Mouse (Mus musculus) heart, embryonic 13.5 days (tissue): Measurements from ENCODE around the gene Atf5. TPM values are rescaled to one million over a fixed set of nuclear protein-coding genes. Genes with fewer than 3 reads are reported as not detected.

Experiments
- ATAC-seq: fragments of 200-750 bp; cut with Nextera tagmentation; 2 replicates; pipeline ENCODE4 v1.8.0; 2017; ENCODE audit warnings: moderate TSS enrichment; ENCODE audit not compliant: insufficient number of reproducible peaks, low FRiP score, low TSS enrichment; ENCODE audit errors: extremely low read depth
- H3K27ac ChIP-seq: fragments of 300-500 bp; sonication (generic); replicated peaks from 2 replicates; pipeline ENCODE4 v1.5.1; 2015; ENCODE audit warnings: moderate library complexity, mild to moderate bottlenecking, inconsistent platforms
- H3K27me3 ChIP-seq: fragments of 300-500 bp; sonication (generic); replicated peaks from 2 replicates; pipeline ENCODE4 v1.6.1; 2015; ENCODE audit warnings: mild to moderate bottlenecking, inconsistent platforms
- H3K36me3 ChIP-seq: fragments of 300-500 bp; sonication (generic); 2 replicates; pipeline ENCODE4 v1.6.1; 2015; ENCODE audit warnings: mild to moderate bottlenecking, inconsistent platforms
- H3K4me1 ChIP-seq: fragments of 300-500 bp; sonication (generic); 2 replicates; pipeline ENCODE4 v1.6.1; 2015; ENCODE audit warnings: inconsistent platforms
- H3K4me2 ChIP-seq: fragments of 300-500 bp; sonication (generic); 2 replicates; pipeline ENCODE4 v1.6.1; 2015; ENCODE audit warnings: inconsistent platforms, mild to moderate bottlenecking, moderate library complexity
- H3K4me3 ChIP-seq: fragments of 300-500 bp; sonication (generic); 2 replicates; pipeline ENCODE4 v1.5.1; 2015; ENCODE audit warnings: moderate library complexity, mild to moderate bottlenecking, inconsistent platforms
- H3K9ac ChIP-seq: fragments of 300-500 bp; sonication (generic); 2 replicates; pipeline ENCODE4 v1.6.1; 2015; ENCODE audit warnings: inconsistent platforms, mild to moderate bottlenecking, moderate library complexity
- H3K9me3 ChIP-seq: fragments of 300-500 bp; sonication (generic); 2 replicates; pipeline ENCODE4 v1.6.1; 2016; ENCODE audit warnings: inconsistent platforms
- WGBS: fragments of 180-500 bp; shearing (Covaris S2); methylation state at CpG from one replicate; pipeline ENCODE4 v1.1.7; 2015; ENCODE audit warnings: mixed read lengths; 5-methylcytosine and 5-hydroxymethylcytosine counted together
- polyA plus RNA-seq: library from polyadenylated mRNA; unstranded; fragments of >200 nt; fragmentation: Nextera tagmentation; extraction: Ambion mirVana; gene quantifications from 2 replicates; pipeline ENCODE4 v1.2.1, GENCODE M21; 2015

The Atf5 gene
- polyA plus RNA-seq, 1 experiment from 2014 or later, result 2.4 TPM

GRCm38 (mm10) chr7:44819391-44819790 is 2.9 kb upstream of the Atf5 start:
- H3K4me2 ChIP-seq, result peak overlapping the region; percentile 86
- WGBS, result 84% methylated on average over 2 of the region's 2 CpGs

DNA sequence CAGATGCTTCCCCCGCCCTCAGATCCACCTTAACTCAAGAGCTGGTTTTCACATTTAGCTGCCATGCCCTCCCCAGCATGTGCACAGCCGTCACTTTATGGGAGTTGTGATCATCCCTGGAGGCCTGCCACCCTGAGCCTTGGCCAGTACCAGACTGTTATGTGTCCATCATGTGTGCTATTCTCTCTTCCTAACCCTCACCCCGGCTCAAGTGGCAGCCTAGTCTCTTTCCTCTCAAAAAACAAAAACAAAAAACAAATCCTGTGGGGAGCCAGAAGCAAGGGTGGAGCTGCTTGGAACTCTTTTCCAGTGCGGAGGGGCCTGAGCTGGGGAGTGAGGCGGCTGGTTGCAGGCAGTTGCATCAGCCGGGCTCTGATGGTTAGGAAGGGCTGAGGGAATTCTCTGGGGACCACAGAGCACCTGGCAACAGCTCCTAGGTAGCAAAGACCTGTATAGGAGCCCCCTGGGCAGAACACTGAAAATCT is 2.3 kb upstream of the Atf5 start:
- no peak for ATAC-seq

More at GRCm38 (mm10) chr7:44819391-44819790, 2.9 kb upstream of the Atf5 start:
- H3K27me3 ChIP-seq, result no peaks in the 10 kb centered on the region
- H3K9ac ChIP-seq, result peak overlapping the region; percentile 98
- peak overlapping the region; percentile 90 for H3K4me3 ChIP-seq
- peak overlapping the region; percentile 34; the same call in 1 of the 2 replicates for H3K27ac ChIP-seq
- peaks cover 77% of the 10 kb centered on the region for H3K4me1 ChIP-seq
- peaks cover 7% of the 10 kb centered on the region; the same call in 1 of the 2 replicates for H3K36me3 ChIP-seq
- ATAC-seq, result no peak
- H3K9me3 ChIP-seq, result no peaks in the 10 kb centered on the region

DNA sequence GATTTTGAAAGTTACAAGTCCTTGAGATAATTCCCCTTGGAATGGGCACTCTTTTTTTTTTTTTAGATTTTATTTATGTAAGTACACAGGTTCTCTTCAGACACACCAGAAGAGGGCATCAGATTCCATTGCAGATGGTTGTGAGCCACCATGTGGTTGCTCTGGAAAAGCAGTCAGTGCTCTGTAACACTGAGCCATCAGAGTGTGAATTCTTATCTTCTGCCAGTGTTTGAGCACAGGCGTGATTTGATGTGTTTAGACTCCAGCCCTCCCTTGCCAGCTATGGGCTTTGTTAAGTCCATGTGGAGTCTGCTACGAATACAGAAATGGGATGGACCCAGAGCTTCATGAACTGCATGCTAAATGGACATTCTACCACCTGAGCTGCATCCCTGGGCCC is 1.7 kb upstream of the Atf5 start:
- H3K4me2 ChIP-seq, result peak overlapping the region; percentile 86
- peak overlapping the region; percentile 90 for H3K4me3 ChIP-seq
- peak overlapping the region; percentile 98 for H3K9ac ChIP-seq
- peaks cover 65% of the 10 kb centered on the region for H3K4me1 ChIP-seq
- ATAC-seq, result no peak
- 13% methylated on average over 2 of the region's 2 CpGs for WGBS
- H3K27ac ChIP-seq, result peak overlapping the region; percentile 99
- H3K36me3 ChIP-seq, result peaks cover 16% of the 10 kb centered on the region
- no peaks in the 10 kb centered on the region for H3K27me3 ChIP-seq
- H3K9me3 ChIP-seq, result no peaks in the 10 kb centered on the region

More for the DNA sequence above, 2.3 kb upstream of the Atf5 start:
- no peaks in the 10 kb centered on the region for H3K27me3 ChIP-seq
- WGBS, result 40% methylated on average over 6 of the region's 6 CpGs
- H3K4me2 ChIP-seq, result peak overlapping the region; percentile 86
- H3K27ac ChIP-seq, result peak overlapping the region; percentile 34
- no peaks in the 10 kb centered on the region for H3K9me3 ChIP-seq
- peak overlapping the region; percentile 90 for H3K4me3 ChIP-seq
- peaks cover 71% of the 10 kb centered on the region for H3K4me1 ChIP-seq
- H3K9ac ChIP-seq, result peak overlapping the region; percentile 98
- H3K36me3 ChIP-seq, result peaks cover 11% of the 10 kb centered on the region

GRCm38 (mm10) chr7:44817441-44817840 is 983 bp upstream of the Atf5 start:
- H3K4me1 ChIP-seq, result peaks cover 59% of the 10 kb centered on the region
- 16% methylated on average over 3 of the region's 3 CpGs for WGBS
- H3K4me2 ChIP-seq, result peak overlapping the region; percentile 86
- H3K36me3 ChIP-seq, result peaks cover 22% of the 10 kb centered on the region
- H3K27me3 ChIP-seq, result no peaks in the 10 kb centered on the region
- ATAC-seq, result no peak
- H3K9ac ChIP-seq, result peak overlapping the region; percentile 98
- H3K9me3 ChIP-seq, result no peaks in the 10 kb centered on the region
- H3K27ac ChIP-seq, result peak overlapping the region; percentile 99
- H3K4me3 ChIP-seq, result peak overlapping the region; percentile 90

- peaks cover 47% of the 10 kb centered on the region for H3K4me1 ChIP-seq
- H3K9me3 ChIP-seq, result no peaks in the 10 kb centered on the region
- peak within 1 kb of the TSS; percentile 86 for H3K4me2 ChIP-seq
- under 1% methylated on average over 62 of the region's 62 CpGs for WGBS
- H3K9ac ChIP-seq, result peak within 1 kb of the TSS; percentile 98
- peak within 1 kb of the TSS; percentile 99 for H3K27ac ChIP-seq
- ATAC-seq, result peak; percentile 84
- peak within 1 kb of the TSS; percentile 90 for H3K4me3 ChIP-seq
- peaks cover 35% of the 10 kb centered on the region for H3K36me3 ChIP-seq
- no peaks in the 10 kb centered on the region for H3K27me3 ChIP-seq
These were observed 563 bp downstream of the Atf5 start, which contains the start of the genes Nup62 and Il4i1 for GRCm38 (mm10) chr7:44815721-44816469. Nup62 (plus strand) TSS chr7:44816088. Il4i1 (plus strand) TSS chr7:44816387.

GRCm38 (mm10) chr7:44814952-44815553 is 1.4 kb downstream of the Atf5 start:
- Histone ChIP-seq H3K9me3 (no peaks in the 10 kb centered on the region), H3K27me3 (no peaks in the 10 kb centered on the region), H3K27ac (peak overlapping the region; percentile 99), H3K9ac (peak overlapping the region; percentile 69), H3K36me3 (peaks cover 38% of the 10 kb centered on the region), H3K4me3 (peak overlapping the region; percentile 90), H3K4me2 (peak overlapping the region; percentile 86), H3K4me1 (peaks cover 39% of the 10 kb centered on the region)
- 24% methylated on average over 14 of the region's 14 CpGs for WGBS
- ATAC-seq, result no peak

DNA sequence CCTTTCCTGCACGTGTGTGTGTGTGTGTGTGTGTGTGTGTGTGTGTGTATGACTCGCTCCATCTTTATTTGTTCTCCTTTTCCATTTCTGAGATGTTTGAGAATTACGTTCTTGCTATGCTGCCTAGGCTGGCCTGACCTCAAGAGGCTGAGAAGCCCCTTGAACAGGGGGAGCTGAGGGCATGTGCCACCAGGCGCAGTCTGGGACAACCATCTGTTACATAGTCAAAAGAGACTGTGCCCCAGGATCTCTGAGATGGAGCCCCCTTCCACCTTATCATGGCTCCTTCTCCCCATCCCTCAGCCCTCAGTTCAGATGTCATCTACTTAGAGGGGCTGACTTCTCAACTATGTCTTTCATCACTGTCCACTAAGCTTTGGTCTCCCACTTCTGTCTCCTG is 2.0 kb downstream of the Atf5 start:
- Histone ChIP-seq H3K4me2 (peak overlapping the region; percentile 86; the same call in 1 of the 2 replicates), H3K27ac (no peak overlapping the region), H3K9ac (no peak overlapping the region), H3K4me1 (peaks cover 32% of the 10 kb centered on the region), H3K4me3 (no peak overlapping the region), H3K27me3 (no peaks in the 10 kb centered on the region), H3K36me3 (peaks cover 38% of the 10 kb centered on the region), H3K9me3 (no peaks in the 10 kb centered on the region)
- ATAC-seq, result no peak
- 88% methylated on average over 4 of the region's 4 CpGs for WGBS

DNA sequence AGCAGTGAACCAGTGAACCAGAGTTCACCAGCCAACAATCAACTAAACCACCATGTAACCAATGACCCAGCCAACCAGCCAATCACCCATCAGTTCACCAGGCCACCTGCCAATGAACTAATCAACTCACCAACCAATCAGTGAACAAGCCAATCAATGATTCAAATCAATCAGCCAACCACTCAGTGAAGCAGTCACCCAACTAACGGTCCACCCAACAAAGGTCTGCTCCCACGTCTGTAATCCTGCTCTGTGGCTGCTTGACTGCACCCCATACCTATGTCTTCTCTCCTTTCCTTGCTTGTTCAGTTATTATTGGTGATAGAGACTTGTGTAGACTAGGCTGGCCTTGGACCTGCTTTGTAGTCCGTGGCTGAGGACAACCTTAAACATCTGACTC is 2.5 kb downstream of the Atf5 start:
- no peak for ATAC-seq
- H3K27ac ChIP-seq, result no peak overlapping the region
- H3K36me3 ChIP-seq, result peaks cover 38% of the 10 kb centered on the region
- H3K27me3 ChIP-seq, result no peaks in the 10 kb centered on the region
- H3K4me1 ChIP-seq, result peaks cover 28% of the 10 kb centered on the region
- WGBS, result 85% methylated on average over 3 of the region's 3 CpGs
- H3K4me3 ChIP-seq, result no peak overlapping the region
- H3K9me3 ChIP-seq, result no peaks in the 10 kb centered on the region
- no peak overlapping the region for H3K4me2 ChIP-seq
- H3K9ac ChIP-seq, result no peak overlapping the region

- 85% methylated on average over 20 of the region's 20 CpGs for WGBS
- no peak overlapping the region for H3K4me3 ChIP-seq
- no peak overlapping the region for H3K27ac ChIP-seq
- peaks cover 16% of the 10 kb centered on the region for H3K4me1 ChIP-seq
- no peak overlapping the region for H3K4me2 ChIP-seq
- no peaks in the 10 kb centered on the region for H3K27me3 ChIP-seq
- no peaks in the 10 kb centered on the region for H3K9me3 ChIP-seq
- ATAC-seq, result no peak
- peaks cover 32% of the 10 kb centered on the region for H3K36me3 ChIP-seq
- H3K9ac ChIP-seq, result no peak overlapping the region
These were observed 3.7 kb downstream of the Atf5 start for GRCm38 (mm10) chr7:44812651-44813325.

- Histone ChIP-seq H3K4me3 (no peak overlapping the region), H3K9ac (no peak overlapping the region), H3K27ac (no peak overlapping the region), H3K36me3 (peaks cover 32% of the 10 kb centered on the region), H3K4me2 (no peak overlapping the region), H3K9me3 (no peaks in the 10 kb centered on the region), H3K4me1 (peaks cover 9% of the 10 kb centered on the region), H3K27me3 (no peaks in the 10 kb centered on the region; the same call in 1 of the 2 replicates)
- 76% methylated on average over 7 of the region's 7 CpGs for WGBS
- ATAC-seq, result no peak
These were observed 5.5 kb downstream of the Atf5 start for GRCm38 (mm10) chr7:44810819-44811557.
